Mouse (Mus musculus): ENCODE results near the gene Gm28035.

The Gm28035 gene

DNA sequence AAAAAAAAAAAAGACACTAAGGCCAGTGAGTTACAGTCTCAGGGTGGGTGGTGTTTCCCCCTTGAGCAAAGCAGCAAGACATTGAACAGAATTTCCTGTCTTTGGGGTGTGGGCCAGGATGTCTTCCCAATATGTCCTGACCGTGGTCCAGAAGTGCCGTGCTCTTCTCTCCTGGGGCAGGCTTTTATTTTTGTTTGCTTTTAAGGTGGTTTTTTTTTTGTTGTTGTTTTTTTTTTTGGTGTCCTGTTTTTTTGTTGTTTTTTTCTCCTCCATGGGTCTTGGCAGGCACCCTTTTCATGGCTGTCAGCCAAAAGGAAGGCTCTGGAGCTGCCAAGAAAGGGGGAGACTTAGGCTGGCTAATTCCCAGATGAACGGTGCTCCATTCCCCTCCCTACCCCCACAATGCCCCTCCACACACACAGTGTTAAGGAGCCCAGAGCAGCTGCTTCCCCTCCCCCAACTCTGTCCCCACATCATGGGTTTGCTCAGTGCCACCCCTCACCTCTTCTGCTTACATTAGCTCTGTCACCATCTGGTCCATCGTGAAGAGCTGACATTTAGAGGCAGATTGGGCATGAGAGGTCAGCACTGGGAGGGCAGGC, 22.6 kb downstream of the Gm28035 start:
- DNase-seq, result peak; percentile 81

DNA sequence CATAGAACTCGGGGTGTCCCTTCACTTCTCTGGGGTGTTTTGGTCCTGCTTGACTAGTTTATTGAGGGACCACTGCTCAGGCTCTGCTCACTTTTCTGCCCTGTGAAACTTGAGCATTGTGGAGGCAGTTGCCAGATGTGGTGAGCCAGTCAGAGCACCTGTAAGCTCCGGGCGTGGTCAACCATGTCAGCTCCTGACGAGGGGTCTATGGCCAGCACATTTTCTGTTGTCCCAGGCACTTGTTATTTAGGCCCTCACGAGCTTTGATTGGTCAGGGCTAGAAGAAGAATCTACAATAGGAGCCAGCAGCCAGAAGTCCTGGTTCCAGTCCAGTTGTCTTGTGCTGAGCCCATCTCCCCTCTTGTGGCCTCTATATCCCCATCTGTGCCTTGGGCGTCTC, 23.4 kb downstream of the Gm28035 start:
- no peak for DNase-seq

DNA sequence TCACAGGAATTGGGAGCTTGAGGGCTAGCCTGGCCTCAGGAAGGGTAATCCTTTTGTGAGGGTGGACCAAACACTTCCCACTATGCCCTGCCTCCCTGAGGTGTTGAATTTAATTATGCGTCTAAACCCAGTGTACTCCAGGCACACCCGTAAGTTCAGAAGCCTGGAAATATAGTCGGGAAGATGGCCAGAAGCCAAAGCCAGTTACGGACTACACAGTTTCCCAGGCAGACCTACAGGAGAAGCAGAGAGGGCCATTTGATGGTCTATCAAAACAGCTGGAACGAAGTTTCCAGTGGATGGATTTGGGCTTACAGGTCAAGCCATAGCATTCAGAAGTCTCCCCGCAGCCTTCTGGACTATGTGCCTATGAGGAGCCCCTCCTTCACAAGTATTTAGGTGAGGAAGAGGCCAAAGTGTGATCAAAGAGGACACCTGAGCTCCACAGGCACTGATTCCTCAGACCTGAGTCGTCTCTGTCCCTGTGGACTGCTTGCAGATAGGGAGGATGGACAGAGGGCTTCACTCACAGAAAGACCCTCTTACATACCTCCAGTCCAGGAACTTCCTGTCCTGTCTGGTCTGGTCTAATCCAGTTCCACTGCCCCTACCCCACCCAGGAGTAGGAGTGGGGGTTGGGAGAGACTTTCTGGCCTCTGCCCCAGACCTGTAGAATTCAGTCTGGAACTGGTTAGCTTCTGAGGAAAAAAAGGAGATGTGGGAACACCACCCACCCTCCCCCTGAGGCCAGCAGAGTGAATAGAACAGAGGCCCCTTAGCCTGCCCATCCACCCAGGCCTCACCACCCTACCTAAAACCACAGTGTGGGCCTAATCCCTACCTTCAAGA, 24.5 kb downstream of the Gm28035 start:
- no peak for DNase-seq

DNA sequence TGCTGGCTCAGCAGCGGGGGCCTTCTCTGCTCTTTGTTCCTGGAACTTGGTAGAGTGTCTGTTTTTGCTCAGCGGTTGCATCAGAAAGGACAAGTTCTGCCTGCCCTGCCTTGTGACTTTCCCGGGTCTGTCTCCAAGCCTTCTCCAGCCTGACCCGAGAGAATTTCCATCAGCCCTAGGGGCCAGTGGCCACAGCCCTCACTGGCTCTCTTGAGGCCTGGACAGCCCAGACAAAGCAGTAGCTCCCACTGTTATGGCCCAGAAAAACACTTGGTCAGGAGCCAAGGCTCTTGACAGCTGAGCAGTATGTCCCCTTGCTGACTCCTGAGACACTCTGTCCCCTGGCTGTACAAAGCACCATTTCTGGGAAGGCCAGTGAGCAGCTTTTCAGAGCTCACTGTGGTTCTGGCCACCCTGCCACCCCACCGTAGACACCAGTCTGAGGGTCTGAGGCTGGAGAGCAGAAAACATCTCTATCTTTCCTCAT, 25.4 kb downstream of the Gm28035 start, which contains the start of gene Phyhd1:
Gene Phyhd1, plus strand, starts transcription at position 437 of the 487 bp plus-strand sequence.
- peak; percentile 85 for DNase-seq

DNA sequence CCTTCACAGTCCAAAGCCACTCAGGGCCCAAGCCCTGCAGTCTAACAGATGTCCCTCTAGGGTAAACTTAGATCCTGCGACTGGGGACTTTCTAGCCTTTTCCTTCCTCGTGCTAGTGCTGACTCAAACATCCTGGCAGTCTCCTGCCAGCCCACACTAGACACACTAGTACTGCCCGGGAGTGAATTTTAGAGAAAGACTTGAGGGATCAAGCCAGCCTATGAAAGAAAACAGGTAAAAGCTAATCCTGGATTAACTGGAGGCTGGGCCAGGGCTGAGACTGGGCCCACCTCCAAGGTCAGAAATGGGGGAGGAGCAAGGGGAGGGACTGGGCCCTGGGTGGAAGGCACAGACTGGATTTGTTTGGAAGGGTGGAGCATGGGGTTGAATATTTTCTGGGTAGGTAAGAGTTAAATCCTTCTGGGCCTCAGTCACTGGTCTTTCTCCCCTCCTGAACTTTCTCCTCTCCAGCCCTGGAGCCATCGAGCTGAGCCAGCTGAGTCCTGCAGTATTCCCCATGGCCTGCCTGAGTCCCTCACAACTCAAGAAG, 26.1 kb downstream of the Gm28035 start:
- DNase-seq, result no peak

DNA sequence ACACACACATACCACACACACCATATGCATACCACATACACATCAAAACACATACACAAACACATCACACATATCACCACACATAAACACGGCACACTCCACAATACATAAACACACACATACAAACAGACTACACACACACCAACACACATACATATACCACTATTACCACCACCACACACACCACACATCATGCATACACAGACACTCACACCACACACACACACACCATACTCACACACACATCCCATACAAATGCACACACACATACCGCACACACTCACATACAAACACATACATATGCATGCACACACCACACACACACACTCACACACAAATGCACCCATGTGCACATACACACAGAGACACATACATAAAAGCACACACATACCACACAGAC, 27.1 kb downstream of the Gm28035 start:
- no peak for DNase-seq

DNA sequence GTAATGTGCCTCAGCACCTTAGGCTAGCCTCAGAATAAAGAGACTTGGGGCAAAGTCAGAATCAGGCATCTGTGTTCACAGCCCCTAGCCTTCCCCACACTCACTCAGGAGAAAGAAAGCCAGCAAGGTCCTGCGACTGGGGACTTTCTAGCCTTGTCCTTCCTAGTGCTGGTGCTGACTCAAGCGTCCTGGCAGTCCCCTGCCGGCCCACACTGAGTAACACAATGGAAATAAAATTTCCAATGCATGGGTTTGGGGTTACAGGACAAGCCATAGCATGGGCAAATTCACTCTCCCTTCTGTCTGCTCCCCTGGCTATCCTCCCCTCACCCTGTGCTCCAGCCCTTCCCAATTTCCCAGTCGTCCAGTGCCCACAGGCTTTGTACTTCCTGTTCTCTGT, 28.0 kb downstream of the Gm28035 start:
- no peak for DNase-seq

DNA sequence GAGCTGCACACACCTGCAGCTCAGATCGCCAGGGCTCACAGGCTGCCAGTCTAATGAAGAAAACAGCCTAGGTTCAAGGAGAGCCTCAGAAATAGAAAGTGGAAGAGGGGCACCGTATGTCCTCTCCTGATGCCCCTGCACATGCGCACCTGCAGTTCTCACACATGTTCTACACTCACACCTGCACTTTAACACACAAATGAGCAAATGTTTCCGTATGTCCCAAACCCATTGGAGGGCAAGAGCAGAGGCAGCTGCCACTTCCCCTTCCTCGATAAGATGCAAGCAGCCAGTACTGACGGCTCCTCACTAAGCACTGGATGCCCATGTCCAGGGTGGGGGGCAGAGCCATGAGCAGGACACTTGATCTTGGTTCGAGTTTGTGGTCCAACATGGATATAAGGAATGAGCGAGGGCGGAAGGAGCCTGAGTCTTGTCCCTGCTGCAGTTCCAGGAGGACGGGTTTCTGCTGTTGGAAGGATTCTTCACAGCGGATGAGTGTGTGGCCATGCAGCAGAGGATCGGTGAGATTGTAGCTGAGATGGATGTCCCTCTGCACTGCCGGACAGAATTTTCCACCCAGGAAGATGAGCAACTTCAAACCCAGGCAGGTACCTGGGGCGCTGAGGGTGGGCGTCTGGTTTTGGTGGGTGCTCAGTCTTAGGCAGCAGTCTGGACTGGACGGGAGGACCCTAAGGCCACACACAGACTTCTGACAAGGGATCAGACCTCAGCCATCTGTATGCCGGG, 29.0 kb downstream of the Gm28035 start:
- DNase-seq, result peak; percentile 35

DNA sequence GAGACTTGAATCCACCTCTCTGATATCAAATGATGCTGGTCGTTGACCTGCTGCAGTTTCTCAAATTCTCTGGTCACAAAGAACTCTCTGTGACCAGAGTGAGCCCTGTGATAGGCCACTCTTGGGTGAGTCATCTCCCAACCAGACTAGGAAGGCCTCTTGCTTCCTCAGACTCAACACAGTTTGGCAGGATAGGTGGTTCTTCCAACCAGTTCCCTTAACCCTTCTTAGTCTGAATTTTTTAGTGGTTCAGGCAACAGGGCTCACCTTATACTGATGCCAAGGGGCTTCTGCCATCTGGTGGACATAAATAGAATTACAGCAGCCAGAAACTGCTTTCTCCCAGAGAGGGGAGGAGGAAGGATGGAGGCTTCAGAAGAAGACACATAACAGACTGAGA, 29.8 kb downstream of the Gm28035 start:
- DNase-seq, result peak; percentile 87

DNA sequence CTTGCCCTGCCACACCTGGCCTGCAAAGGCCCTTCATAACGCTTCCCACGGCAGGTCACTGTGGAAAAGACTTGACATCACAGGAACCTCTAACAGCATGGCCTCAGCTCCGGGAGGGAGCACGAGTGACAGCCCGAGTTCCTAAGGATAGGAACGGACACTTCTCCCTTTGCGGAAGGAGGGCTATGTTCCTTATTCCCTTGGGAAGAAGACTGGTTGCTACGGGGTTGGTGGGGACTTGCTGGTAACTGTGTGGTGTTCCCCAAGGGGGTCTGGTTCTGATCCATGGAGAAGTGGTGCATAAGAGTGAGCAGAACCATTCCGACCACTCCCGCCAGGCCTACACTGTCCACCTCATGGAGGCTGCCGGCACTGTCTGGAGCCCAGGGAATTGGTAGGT, 40.4 kb downstream of the Gm28035 start, which contains the start of gene Gm28038:
Gene Gm28038, plus strand, starts transcription at position 301 of the 400 bp plus-strand sequence.
- DNase-seq, result no peak

DNA sequence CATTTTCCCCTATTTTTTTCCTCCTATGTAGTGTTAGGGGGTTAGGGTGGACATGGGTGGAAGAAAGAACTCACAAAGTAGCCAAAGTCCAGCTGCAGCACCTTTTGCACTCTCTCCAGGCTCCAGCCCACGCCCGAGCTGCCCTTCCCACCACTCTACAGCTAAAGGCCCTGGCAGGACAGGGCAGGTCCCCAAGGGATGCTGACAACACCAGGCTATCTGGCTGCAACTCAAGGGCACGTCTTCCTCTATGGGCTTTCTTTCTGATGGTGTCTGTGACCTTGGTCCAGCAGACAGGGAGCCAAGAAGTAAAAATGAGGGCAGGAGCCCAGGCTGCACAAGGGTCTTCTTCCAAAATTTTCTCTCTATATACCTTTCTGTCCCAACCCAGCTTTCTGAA, 41.3 kb downstream of the Gm28035 start:
- no peak for DNase-seq

DNA sequence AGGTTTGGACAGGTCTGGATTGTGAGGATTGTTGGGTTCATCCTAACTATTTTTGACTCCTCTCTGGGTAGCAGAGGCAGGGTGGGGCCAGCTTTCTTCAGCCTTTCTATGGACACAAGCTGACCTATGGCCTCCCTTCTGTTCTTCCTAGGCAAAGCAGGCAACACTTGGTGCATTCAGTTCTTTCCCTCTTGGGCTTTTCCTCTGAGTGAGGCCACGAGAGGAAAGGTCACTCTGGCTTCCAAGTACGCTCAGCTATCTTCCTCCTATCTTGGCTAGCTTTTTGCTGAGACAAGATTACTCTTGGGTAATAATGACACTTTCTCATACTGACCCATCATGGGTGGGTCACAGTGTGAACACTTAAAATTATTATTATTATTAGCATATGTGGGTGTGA, 42.8 kb downstream of the Gm28035 start:
- DNase-seq, result no peak

DNA sequence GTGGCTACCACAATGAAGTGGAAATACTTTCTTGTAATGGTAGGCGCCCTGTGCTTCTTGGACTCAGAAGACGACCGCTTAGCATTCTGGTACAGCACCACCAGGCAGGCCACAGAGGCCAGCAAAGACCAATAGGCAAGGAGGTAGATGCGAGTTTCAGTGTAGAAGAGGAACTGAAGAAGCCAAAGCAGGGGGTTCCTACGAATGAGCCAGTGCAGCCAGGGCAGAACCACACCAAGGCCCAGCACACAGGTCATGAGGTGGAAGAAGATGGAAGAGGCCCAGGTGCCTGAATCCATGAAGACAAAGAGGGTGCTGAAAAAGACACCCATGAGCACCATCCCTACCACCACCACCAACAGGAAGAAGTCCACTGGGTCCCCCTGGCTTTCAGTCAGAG, 44.6 kb downstream of the Gm28035 start:
- no peak for DNase-seq

DNA sequence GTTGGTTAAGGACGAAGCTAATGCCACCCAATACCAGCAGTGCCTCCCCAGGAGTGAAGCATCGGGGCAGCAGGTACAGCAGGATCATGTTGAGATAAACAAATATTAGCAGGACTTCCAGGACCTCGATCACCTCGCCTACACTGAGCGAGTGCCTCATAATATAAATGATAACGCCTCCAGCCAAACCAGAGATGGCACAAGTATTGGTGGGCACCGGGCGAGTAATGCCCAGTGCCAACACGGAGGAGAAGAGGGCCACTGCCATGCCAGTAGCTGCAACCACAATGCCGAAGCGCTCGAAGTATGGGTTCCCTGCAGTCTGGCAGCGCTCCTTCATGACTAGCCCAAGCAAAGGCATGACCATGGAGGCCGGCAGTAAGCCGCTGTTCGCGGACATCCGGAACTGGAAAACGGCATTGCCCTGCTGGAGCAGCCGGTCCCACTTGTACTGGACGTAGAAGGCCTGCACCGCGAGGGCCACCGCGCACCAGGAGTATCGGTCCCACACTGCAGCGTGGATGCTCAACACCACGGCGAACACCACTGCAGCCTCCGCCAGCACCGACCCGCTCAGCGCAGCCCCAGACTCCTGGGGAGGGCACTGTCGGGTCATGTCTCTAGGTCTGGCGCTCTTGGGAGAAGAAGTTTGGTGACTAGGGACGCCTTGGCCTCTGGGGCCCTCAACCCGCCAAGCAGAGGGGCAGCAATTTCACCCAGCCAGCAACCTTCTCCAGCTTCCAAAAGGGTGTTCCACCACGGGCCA, 45.2 kb downstream of the Gm28035 start:
- DNase-seq, result peak; percentile 43

DNA sequence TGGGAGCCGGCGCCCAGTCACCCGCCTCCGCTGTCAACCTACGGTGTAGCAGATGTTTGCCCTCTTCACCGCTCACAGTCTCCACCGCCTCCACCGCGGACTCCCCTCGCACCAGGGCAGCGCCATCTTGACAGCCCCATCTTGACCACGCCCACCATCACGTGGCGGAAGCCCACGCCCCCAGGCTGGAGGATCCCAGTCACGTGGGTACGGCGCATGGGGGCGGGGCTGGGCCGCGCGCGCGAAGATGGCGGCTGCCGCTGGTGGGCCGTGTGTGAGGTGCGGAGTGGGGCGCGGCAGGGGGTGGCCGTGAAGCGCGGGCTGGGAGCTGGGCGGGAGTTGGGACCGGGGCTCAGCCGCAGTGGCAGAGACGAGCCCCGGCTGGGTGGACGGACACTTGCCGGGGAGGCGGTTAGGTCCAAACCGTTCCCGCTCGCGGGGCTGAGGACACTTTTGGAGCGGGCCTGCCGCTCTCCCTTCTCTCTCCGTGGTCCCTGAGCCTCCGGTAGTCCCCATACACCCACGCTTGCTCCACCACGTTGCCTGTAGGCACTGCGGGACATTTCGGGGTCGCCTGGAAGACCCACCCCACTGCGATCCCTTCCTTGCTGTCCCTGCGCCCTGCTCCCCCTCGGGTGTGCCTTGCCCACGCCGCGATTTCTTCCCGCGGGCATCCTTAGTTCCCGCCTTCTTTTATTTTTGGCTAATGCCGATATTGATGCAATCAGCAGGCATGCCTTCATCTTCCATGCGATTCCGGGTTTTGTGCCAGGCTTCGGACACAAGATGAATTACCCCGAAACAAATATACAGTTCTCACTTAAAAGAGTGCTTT, 46.0 kb downstream of the Gm28035 start, which contains the start of the genes Dolk and Nup188:
Gene Dolk, minus strand, starts transcription at position 143 of the 835 bp plus-strand sequence.
Gene Nup188, plus strand, starts transcription at position 206 of the 835 bp plus-strand sequence.
- peak; percentile 93 for DNase-seq

DNA sequence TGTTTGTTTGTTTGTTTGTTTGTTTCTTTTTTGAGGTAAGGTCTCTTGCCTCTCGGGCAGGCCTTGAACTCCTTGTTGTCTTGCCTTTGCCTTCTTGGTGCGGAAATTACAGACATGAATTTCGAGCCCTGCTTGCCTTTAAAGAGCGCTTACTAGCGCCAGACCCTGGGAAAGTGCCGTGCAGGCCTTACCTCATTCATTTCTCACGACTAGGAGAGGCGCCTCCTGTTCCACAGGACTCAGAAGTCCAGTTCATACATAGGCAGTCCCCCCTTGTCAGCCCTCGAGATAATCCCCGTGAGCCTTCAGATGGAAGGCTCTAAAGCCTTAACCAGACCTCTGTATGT, 46.6 kb downstream of the Gm28035 start:
- peak; percentile 23 for DNase-seq

DNA sequence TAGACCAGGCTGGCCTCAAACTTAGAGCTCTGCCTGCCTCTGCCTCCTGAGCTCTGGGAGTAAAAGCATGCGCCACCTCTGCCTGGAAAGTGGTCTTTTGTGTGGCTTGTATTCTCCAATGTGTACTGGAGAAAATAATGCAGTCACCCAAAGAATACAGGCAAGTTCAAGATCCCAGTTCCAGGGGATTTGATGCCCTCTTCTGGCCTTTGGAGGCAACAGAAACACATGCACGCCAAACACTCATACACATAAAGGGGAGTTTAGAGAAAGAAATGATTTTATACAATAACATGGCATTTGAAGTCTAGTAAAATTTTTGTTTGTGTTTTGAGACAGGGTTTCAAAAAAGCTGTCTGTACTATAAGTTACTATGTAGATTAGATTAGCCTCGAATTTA, 59.2 kb downstream of the Gm28035 start:
- no peak for DNase-seq

DNA sequence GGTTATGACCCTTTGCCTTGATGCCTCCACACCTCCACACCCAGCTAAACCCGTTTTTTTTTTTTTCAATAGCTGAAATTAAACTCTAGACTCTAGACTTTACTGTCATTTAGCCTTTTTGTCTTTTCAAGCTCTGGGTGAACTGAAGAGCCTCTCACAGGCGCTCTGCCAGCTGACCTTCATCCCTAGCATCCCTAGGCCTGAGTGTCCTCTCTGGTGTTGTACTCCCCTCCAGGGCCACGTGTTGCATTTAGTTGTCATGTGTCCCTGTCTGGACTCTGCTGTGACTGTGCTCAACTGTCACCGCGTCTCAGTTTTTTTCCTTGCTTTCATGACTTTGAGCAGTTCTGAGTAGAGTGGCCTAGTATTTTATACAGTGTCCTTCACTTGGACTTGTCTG, 59.6 kb downstream of the Gm28035 start:
- no peak for DNase-seq

DNA sequence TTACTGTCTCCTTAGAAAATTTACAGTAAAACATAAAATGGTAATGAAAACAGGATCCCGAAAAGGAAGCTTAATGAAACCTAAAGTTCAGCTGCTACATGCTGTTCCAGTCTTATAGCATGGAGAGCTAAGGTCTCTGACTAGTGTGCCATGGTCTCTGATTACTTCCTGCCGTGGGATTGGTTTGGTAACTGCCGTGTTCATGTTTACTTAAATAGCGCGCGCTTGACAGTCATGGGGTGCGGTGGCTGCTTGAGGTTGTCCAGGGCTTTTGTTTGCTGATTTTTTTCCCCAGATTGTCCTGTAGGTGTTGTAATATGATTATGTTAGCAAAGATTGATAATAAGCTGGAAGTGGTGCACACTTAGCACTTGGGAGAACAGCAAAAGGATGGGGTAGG, 65.7 kb downstream of the Gm28035 start:
- no peak for DNase-seq

DNA sequence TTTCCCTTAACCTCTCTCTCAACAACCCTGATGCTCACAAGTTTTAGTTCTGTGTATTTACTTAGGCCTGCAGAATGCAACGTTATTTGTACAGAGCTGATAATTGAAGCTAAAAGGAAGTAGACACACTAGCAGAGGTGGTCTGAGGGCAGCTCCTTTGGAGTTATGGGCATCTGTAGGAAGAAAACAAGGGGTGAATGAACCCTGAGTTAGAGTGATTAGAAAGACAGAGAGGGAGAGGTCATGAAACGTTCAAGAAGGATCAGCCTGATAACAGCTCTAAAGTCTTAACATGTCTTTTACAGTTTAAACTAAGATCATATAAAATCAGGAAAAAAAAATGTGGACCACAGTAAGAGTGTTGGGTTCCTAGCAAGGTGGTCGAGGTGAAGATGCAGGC, 69.0 kb downstream of the Gm28035 start:
- no peak for DNase-seq

DNA sequence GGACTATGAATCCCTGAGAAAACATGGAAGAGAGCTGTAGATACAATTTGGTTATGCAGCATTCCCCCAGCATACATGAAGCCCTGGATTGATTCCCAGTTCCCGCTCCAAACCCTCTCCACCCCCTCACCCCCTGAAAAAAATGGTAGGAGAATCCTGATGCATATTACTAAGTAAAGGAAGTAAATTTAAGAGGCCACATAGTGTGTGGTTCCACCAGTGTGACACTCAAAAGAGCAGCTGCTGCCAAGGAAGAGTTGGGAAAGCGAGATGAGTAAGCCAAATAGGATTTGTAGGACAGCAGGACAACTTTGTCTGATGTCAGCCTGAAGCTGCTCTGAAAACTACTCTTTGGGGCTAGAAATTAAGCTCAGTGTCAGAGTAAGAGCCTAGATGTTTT, 71.1 kb downstream of the Gm28035 start:
- DNase-seq, result no peak

Data from cerebellum, adult 9-11 months (tissue).